Mouse (Mus musculus): ENCODE data around the gene Itsn1.
A peak's percentile ranks its signal among the peaks of the same experiment; 100 is the strongest.

Itsn1 gene

DNA sequence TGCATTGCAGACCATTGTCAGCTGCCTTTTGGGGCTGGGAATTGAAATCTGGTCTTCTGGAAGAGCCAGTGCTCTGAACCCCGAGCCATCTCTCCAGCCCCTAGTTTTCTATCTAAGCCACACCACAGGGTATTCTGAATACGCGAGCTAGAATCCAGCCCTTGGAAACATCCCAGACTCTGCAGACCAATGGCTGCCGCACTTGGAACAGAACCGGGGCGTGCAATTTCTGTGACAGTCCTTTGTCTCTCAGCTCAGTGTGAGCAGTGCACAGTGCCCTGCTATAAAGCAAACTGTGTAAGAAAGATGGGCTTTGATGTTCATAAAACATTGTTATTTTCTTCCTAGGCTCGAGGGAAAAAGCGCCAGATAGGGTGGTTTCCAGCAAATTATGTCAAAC is 138.6 kb downstream of the Itsn1 start:
- DNase-seq (ENCODE audit: low read depth in 1 of 2, low spot score in 2 of 2): no peak

DNA sequence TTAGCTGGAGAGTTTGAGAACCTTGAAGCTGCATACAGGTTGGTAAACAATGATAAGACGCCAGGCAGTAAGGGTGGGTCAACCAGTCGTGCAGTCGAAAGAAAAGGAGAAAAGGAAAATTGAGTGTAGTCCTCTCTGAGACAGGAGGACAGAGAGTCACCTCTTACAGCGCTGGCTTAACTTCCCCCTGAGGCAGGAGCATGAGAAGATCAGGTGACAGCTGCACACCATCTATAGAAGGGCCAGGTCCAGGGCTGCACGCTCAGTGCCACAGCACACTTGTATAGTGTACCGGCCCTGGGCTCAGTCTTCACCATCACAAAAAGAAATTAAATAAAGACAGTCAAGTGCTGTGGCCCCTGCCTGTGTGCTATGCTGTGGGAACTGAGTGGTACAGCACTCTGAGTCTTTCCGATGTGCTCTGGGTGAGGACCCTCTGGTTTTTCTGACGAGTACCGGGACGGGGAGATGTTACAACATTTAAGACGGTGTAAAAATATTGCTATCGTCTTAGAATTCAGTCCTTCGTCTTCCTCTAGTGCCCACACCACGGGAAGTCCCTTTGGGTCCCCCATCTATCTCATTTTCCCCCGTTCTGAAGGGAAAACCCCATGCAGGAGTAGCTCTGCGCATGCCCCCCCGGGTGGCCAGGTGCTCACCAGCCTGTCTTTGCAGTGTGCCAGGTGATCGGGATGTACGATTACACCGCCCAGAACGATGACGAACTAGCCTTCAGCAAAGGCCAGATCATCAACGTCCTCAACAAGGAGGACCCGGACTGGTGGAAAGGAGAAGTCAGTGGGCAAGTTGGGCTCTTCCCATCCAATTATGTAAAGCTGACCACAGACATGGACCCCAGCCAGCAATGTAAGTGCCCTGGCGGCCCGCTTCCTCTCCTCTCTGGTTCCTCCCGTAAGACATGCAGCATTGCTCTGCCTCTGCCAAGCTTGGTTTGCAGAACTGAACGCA is 140.1 kb downstream of the Itsn1 start:
- peak; percentile 91 to 93 for DNase-seq (ENCODE audit: low read depth in 1 of 2, low spot score in 2 of 2)

DNA sequence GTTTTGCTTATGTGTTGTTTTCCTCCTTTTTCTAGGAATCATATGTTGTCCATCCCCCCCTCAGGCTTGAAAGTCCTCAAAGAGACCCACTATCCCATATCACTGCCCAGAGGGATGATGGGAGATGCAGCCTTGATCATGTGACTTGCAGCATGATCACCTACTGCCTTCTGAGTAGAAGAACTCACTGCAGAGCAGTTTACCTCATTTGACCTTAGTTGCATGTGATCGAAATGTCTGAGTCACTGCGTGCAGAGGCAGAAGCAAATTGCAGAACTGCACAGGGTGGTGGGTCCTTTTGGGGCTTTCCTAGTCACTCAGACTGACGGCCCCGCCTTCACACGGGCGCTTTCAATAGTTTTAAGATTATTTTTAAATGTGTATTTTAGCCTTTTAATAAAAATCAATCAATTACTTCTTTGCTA is 141.1 kb downstream of the Itsn1 start:
- peak; percentile 30 to 58 for DNase-seq (ENCODE audit: low read depth in 1 of 2, low spot score in 2 of 2)

DNA sequence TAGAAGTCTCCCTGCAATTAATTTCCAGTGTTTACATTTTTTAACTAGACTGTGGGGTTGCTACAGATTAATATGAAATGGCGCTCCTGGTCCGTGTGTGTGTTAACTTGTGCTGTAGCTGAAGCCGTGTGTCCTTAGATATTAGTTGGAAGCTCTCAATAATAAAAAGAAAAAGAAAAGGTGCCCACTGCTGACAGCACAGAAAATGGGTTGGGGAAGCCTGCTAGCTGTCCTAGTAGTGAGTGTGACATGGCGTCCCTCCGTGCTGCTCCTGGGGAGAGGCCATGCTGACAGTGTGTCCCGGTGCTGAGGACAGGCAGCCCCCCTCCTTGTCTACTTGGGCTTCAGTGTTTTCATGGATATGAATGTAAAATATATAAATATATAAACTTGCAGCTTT is 142.1 kb downstream of the Itsn1 start:
- no peak for DNase-seq (ENCODE audit: low read depth in 1 of 2, low spot score in 2 of 2)

DNA sequence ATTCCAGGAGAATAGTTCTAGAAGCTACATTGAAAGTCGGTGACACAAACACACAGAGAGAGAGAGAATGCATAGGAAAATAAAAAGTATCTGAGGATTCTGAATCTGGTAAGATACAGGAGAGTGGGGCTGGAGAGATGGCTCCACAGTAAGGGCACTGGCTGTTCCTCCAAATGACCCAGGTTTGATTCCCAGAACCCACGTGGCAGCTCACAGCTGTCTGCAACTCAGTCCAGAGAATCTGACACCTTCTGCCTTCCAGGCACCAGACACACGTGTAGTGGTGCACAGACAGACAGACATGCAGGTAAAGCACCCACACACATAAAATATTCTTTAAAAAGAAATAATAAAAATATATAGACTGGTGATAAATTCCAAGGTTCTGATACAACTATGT is 144.6 kb downstream of the Itsn1 start:
- DNase-seq (ENCODE audit: low read depth in 1 of 2, low spot score in 2 of 2): no peak

DNA sequence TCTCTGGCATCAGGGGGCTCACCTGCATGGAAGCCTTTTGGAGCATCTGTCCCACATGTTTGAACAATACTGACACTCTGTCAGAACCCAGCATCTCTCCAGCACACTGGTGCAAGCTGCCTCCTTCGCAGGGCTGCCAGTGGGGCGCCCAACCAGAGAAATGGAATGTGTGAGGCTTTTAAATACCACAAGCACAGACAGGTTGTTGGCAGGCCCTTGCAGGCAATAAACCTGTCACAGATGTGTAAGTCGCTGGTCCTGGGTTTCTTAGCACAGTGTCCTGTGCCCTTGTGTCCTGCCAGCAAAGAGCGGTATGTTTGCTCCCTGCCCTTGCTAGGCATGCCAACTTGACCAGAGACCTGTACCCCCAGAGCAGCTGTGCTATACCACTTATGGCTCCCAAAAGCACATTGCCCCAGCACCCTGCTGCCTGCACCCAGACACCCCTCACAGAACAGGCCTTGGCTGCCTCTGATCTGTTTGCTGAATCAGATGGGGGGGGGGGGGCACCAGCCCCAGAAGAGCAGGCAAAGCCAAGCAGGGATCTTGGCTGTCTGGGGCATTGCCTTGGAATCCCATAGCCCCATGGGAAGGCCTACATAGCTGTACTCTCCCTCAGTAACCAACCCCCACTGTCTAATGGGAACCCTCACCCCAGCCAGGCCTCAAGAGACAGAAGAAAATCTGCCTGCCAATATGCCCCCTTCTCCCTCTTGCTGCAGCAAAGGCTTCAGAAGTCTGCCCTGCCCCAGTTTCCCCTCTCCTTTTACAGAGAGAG is 146.7 kb downstream of the Itsn1 start:
- DNase-seq (ENCODE audit: low read depth in 1 of 2, low spot score in 2 of 2): no peak

GRCm38 (mm10) chr16:91876457-91876856 is 147.4 kb downstream of the Itsn1 start:
- DNase-seq (ENCODE audit: low read depth in 1 of 2, low spot score in 2 of 2): no peak

DNA sequence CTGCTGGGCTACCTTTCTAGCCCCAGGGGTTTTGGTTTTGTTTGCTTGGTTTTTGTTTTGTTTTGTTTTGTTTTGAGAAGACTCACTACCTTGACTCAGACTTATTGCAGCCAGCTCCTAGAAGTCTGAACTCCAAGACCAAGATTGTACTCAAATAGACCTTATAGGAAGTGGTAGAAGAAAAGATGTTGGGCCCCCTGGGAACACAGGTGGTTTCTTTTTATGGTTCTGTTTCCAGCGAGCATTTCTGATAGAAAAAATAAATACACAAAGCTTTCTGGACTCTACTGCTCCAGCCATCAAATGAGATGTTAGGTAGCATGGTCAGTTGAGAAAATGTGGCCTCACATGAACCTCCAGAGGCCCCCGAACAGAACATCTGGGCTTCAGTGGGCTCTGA is 150.0 kb downstream of the Itsn1 start:
- no peak for DNase-seq (ENCODE audit: low read depth in 1 of 2, low spot score in 2 of 2)

- DNase-seq (ENCODE audit: low read depth in 1 of 2, low spot score in 2 of 2): no peak
These were observed 152.0 kb downstream of the Itsn1 start for GRCm38 (mm10) chr16:91880869-91881767.

DNA sequence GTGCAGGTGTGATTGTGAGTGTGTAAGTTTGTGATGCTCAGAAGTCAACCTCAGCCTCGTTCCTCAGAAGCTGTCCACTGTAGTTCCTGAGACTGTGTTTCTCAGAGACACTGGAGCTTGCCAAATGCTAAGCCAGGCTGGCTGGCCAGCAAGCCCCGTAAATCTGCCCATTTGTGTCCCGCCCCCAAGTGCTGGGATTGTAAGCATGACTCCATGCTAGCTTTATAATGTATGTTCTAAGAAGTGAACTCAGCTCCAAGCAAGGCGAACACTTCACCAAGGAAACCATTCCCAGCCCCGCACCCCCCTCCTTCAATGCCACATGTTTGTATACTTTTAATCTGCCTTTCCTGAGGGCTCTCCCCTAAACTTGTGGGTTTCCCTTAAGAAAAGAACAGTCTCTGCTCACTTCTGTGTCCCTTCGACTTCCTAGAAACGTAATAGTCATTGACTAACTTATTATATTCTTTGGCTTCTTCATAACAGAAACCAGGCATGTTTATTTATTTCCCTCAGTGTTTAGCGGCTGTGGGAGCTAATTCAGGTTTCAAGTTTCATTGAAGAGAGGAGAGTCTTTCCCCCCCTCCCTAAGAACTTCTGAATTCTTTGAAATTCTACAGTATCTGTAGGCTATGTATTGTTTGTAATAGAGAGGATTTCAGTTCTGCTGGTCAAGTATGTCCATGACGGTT is 153.2 kb downstream of the Itsn1 start:
- no peak for DNase-seq (ENCODE audit: low read depth in 1 of 2, low spot score in 2 of 2)

DNA sequence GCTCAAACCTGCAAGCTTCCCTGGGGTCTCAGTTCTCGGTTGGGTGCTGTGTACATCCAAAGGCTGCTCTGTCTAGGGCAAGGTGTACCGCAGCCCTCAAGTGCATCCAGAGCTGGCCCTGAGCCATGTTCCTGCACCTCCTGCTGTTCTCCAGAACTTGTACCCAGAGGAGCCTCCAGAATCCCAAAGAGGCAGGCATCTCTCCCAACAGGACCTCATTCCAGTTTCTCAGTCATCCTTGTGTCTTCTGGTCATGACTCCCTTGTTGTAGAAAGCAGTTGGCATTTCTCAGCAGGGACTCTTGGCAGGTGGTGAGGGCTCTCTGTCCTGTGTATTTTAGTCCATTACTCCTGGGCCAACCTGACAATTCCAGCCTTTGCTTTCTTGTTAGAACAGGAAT is 154.6 kb downstream of the Itsn1 start:
- no peak for DNase-seq (ENCODE audit: low read depth in 1 of 2, low spot score in 2 of 2)

GRCm38 (mm10) chr16:91884196-91884595 is 155.1 kb downstream of the Itsn1 start:
- DNase-seq (ENCODE audit: low read depth in 1 of 2, low spot score in 2 of 2): no peak

GRCm38 (mm10) chr16:91885389-91886122 is 156.5 kb downstream of the Itsn1 start:
- DNase-seq (ENCODE audit: low read depth in 1 of 2, low spot score in 2 of 2): no peak

DNA sequence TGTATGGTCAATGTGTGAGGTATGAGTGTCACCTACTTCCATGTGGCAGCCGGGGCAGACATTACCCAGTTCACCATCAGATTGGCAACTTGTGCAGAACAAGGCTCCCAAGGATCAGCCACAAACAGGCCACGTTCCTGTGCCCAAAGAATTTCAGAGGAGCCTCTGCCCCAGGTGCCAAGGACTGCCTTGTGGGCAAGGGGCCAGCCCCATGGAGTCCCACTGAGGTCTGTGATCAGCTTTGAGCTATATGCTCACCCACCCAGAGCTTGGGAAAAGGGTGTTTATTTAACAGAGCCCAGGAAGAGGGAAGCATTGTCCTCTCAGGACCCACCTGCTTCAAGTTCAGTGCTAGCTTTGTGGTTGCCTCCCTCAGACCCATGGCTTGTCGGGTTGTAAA is 159.3 kb downstream of the Itsn1 start:
- DNase-seq (ENCODE audit: low read depth in 1 of 2, low spot score in 2 of 2): no peak

DNA sequence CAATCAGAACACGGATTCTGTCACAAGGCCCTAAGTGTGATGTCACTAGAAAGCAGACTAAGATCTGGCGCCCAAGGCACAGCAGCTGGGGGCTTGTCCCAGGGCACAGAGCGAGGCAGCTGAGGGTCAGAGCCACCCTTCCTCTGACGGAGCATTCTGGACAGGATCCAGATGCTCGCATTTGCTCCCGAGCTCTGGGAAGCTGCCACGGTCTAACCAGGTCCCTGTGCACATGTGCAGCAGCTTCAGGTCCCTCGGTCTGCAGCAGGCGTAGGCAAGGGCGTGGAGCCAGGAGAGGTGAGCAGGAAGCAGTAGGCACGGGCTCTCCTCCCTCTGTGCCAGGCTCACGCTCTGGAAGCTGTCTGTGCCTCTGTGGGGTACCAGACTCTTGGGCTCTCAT is 160.8 kb downstream of the Itsn1 start:
- DNase-seq (ENCODE audit: low read depth in 1 of 2, low spot score in 2 of 2): no peak

DNA sequence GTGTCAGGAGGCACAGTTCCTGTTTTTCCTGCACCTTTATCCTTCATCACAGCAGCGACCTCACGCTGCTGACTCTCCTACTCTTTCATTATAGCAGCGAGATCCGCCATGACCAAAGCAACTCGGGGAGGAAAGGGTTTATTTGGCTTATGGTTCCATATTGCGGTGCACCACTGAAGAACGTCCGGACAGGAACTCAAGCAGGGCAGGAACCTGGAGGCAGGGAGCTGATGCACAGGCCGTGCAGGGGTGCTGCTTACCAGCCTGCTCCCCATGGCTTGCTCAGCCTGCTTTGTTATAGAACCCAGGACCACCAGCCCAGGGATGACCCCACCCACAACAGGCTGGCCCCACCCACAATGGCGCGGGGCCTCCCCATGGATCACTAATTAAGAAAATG is 162.1 kb downstream of the Itsn1 start:
- no peak for DNase-seq (ENCODE audit: low read depth in 1 of 2, low spot score in 2 of 2)

DNA sequence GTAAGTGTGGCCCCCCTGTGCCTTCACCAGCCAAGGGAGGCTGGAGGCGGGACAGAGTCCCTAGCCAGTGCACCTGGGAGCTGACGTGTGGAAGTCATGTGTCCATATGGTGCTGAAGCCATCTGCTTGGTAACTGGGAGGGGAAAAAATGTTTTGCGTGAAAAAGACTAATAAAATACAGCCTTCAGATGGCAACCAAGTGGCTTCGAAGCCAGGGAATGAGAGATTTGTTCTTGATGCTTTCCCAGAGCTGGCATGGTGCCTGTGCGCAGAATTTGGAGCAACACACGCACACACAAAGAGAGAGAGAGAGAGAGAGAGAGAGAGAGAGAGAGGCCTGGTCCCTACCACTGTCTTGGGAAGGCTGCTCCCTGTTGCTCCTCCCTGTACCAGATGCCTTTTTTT is 167.3 kb downstream of the Itsn1 start:
- DNase-seq (ENCODE audit: low read depth in 1 of 2, low spot score in 2 of 2): no peak

DNA sequence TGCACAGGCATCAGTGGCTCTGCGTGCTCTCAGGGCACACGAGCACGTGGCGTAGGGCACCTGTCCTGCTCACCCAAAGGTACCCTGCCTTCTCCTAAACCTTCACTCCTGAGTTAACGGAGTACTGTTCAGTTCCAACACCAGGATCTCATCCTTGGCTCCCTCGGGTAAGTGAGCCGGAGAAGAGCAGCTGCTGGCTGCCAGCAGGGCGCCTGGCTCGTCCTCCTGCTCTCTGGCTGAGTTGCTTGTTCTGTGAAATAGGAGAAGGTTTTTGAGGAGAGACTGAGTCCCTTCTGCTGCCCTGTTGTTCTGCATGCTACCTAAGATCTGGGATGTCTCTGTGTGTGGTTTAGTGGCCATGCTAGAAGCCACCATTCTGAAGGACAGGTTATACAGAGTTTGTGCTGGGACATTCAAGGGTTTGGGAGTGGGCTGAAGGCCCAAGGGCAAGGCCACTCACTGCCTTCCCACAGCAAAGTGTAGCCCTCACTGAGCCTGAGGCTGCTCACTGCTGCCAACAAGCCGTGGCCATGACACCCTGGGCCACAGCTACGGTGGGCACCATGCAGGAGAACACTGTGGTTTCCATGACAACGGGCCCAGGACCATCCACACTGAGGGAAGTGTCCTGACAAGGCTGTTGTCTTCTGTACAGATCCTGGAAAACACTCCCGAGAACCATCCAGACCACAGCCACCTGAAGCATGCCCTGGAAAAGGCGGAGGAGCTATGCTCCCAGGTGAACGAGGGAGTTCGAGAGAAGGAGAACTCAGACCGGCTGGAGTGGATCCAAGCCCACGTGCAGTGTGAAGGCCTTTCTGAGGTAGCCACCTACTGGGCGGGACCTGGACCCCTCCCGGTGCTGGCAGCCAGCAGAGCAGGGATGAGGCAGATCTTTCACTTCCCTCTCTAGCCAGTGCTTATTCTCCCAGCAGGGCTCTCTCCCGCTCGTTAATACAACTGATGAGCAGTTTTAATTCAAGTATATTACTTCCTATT is 170.1 kb downstream of the Itsn1 start:
- no peak for DNase-seq (ENCODE audit: low read depth in 1 of 2, low spot score in 2 of 2)

DNA sequence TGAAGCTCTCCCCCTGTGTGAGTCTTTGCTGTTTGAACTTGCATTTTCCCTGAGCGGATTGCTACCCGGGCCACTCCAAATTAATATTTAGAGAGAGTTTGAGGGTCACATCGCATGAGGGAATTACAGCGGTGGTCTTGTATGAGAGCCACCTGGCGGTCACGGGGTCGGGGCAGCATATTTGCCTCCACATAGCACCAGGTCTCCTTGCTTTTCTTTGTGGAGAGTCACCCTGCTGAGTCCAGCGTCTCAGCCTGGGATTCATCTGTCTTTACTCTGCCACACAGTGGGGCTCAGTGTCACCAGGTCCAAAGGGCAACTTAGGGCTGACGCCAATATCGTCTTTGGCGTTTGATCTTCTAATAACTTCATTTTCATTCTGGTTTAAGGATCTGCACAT is 171.2 kb downstream of the Itsn1 start:
- no peak for DNase-seq (ENCODE audit: low read depth in 1 of 2, low spot score in 2 of 2)
